Mouse (Mus musculus) embryonic fibroblast, embryonic 13.5 days (primary cell): ENCODE results near the gene Tcf19.

Source experiments
- CTCF ChIP-seq: IDR thresholded peaks from 2 replicates; pipeline ENCODE4 v1.5.1; 2011; ENCODE audit warnings: mild to moderate bottlenecking, control low read depth, low read length, moderate library complexity, borderline replicate concordance; ENCODE audit not compliant: insufficient read depth
- POLR2A ChIP-seq: IDR thresholded peaks from 2 replicates; pipeline ENCODE4 v1.6.1; 2011; ENCODE audit warnings: low read depth, mild to moderate bottlenecking, control low read depth, low read length, moderate library complexity

GRCm38 (mm10) chr17:35544680-35545079, 28.1 kb upstream of the Tcf19 start:
- TF ChIP-seq CTCF (0 out of 2 replicates have a peak, but pooled peaks have one; percentile 9), POLR2A (no peak)
